Mouse (Mus musculus) spleen, postnatal 10 days (tissue): ENCODE data around the gene Fam167b.
A peak's percentile ranks its signal among the peaks of the same experiment; 100 is the strongest.

ENCODE experiments used
- DNase-seq, 2 experiments: peaks; one replicate each; pipeline ENCODE4 v3.0.0; 2021 to 2022; ENCODE audit warnings: low spot score in 2 of 2

The Fam167b gene

DNA sequence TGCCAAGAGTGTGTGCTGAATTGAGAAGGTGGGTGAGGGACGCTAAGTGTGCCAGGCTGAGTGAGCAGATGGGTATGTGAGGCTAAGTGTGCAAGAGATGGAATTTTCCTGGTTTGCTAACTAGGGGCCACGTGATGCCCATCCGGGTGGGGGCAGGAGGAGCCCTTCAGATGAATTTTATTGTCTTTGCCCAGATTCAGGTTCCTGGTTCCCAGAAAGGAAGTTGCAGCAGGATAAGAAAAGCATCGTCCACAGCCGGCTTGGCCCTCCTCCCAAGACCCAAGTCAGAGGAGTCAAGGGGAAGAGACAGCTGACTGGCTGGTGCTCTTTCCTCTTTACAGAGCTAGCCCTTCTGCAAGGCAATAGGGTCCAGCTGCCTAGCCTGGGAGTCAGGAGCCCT, at the start of gene Fam167b:
TSS of gene Fam167b (minus strand) at position 84 of the 400 bp plus-strand sequence.
- DNase-seq: no peak

DNA sequence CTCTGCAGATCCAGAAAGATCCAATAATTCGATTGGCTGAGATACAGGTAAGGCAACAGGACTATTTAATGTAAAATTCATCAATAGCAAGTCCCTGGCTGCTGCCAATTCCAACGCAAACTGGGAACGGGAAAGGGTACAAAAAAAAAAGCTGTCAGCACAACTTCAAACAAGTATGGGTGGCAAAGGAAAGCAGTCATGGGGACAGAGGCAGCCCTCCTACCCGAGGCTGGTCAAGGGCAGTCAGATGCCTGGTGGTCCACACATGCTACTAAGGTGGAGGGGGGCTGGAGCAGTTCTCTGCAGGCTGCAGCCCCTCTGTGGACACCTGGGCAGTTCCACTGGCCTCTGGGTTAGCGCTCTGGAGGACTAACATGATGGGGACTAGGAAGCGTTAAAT, 47.7 kb upstream of the Fam167b start:
- no peak for DNase-seq

DNA sequence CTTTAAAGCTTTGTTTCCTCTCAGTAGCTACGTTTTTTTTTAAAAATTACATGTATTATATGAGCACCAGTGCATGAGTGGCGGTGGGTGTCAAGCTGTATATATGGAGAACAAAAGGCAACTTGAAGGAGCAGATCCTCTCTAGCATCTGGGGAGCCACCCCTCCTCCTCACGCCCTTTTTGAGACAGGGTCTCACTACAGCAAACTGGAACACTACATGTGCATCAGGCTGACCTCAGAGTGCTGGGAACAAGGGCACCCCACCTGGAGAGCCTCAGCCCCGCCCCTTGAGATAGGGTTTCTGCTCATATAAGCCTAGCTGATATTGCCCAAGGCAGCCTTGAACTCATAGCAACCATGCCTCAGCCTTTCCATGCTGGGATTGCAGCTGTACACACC, 47.1 kb upstream of the Fam167b start:
- DNase-seq: no peak

DNA sequence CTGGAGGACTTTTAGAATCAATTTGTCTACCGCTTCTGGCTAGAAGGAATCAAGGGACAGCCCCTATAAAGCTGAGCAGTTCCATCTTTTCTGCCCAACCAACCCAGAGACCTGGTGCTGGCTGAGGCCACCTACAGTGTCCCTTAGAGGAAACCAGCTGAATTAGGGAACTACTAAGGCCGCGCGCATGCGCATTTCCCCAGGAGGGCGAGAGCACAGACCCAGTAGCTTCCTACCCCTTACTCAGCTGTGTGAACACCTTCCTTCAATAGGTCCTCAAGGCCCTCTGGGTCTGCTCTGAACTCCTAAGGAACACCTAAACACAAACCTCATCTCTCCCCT, 46.7 kb upstream of the Fam167b start:
- peak; percentile 47 to 82 for DNase-seq

DNA sequence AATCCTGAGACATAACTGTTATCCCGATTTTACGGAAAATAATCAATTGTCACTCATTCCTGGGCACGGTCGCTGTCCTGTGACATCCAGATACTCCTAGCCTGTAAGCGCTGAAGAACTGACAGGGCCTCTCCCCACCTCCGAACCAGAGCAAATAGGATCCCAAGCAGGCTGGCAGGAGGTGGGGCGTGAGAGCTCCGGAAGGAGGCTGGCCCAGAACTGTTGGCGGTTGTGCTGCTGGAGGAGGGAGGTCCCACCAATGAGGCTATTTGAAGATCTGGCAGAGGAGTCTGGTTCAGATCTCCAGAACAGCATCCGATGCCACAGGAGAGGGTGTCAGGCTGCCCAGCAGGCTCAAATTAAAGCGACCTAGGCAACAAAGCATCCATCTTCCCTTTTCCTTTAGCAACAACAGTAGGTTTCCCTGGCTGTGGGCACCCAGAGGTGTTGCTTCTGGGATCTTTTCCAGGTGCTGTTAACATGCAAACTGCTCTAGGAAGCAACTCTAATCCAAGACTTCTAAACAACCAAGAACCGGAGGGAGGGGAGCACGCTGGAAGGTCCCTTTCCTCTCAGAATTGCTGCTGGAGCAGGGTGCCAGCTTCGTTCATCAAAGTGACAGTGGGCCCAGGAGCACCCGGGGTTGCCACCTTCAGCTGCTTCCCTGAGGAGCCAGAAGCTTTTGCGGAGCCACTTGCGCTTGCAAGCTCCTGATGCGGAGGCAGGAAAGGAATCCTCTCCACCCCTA, 46.1 kb upstream of the Fam167b start:
- DNase-seq: peak; percentile 53 to 84

DNA sequence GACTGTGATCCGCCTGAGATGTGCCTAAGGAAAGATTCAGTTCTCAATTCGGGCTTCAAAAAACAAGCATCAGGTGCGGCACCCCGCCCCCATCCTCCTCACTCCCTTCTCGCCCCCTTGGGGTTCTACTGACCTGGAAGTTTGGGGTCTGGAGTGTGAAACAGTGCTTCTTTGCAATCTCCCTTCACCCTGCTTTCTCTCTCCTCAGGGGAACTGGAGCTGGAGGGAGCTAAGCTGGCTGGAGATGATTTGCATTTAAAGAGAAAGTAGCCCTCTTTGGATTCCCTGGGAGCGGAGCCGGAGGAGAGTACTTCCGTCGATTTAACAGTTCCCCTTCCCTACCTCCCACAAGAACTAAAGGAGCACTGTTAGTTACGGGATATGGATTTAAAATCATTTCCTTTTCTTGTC, 45.3 kb upstream of the Fam167b start, which contains the start of gene Ccdc28b:
TSS of gene Ccdc28b (minus strand) at position 267 of the 411 bp plus-strand sequence.
- DNase-seq: peak; percentile 45 to 46

DNA sequence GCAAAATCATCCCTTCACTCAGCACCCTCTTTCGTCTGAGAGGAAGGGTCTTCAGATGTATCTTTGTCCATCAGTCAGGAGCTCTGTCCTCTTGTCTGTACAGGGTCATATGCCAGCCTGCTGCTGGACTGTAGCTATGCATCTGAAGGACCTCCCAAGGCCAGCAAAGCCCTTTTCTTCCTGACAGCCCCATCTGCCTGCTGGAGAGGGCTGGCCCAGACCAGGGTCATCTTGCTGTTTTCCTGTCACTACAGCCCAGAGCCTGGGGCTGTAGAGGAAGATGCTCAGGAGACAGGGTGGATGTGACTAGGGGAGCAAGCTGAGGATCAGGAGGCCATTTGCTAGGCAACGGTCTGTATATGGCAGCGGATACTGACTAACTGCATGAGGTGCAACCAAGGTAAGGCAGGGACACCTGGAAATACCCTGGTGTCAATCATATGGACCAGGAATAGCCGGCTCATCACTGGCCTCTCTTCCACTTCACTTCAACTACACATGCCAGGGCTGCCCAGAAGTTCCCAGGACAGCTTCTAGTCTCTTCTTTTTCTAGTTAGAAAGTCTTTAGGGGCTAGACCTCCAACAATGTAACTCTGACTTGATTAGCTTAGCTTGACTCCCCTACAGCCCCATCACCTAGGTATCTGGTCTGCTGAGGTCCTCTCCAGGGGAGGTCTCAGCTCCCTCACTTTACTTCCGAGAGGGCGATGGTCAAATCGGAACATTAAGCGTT, 44.6 kb upstream of the Fam167b start:
- no peak for DNase-seq

DNA sequence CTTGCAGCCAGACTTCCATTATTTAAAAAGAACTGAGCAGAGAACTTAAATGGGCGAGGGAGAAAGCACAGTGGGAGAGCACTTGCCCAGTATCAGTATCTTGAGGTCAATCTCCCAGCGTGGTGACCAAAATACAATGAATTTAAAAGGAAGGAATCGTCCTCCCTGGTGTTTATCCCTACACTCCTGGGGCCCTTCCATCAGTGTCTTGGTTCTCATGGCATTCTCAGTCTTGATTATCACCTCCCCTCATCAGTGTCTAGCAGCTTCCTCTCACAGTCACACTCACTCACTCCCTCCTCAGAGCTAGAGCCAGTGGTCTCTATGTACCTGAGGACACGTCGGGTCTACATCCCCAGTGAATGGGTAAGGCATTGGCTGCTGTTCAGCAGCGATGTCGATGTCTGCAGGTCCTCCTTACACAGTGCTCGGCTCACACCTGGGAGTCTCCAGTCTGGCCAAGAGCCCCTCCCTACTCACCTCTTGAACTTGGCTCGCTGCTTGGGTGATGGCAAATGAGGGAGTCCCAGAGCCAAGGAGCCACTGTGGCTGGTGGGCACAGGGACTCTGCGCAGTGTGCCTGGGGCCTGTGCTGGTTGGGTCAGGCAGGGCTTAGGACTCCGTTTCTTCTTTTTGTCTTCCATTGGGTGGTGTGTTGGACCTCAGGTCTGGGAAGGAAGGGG, 43.9 kb upstream of the Fam167b start:
- DNase-seq: no peak

DNA sequence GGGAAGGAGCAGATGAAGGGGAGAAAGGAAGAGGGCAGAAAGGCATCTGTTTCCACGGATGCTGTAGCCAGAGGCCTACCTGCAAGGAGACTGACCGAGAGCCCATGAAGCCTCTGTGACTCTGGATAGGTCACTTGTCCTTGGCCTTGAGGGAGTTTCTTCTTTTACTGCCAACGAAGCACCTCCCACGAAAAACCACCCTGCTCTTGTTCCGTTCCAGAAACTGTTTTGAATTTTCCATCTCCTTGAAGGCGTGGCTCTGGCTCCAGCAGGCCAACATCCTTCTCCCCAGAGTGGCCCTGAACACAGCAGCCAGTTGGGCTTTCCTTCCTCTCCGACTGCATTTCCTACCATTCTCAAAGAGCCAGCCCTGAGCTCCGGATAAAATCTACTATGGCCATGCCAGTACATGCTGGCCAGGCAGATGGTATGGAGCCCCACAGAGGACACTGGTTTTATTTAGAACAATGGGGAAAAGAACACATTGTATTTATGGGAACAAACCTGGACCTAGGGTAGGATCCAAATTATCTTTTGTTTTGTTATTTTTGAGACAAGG, 43.0 kb upstream of the Fam167b start:
- DNase-seq: no peak

DNA sequence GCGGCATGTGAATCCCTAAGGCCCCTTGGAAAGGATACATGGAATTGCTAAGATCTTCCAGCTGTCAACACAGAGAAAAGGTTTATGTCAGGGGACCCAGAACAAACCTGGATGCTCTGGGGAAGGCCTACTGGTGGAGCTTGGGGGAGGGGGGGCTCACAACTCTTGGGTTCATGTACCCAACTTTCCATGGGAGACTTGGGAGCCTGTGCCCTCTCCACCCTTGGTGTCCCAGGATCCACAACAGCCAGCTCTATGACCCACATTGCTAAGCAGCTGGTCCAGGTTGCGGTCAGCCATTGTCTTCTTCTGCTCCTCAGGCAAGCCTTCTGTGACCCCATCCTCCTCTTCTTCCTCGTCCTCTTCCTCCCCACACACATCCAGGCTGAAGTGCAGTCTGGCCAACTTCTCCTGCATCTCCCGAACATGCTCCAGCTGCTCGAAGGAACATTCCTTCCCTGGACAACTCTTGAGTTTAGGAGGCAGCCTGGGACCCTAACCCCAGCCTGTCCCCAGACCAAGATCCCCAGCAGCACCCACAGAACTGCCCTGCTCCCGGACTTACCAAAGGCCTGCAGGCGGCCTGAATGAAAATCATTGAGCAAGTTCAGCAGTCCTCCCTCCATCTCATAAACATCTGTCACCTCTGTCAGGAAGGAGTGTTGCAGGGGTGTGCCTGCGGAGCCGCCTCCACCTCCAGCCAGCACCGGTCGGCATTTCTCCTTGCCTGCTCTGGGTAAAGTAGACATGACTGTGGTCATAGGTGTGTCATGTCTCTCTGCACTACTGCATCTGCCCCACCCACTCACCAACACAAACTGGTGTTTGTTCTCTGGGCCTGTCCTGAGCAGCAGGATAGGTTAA, 42.3 kb upstream of the Fam167b start:
- DNase-seq: no peak

DNA sequence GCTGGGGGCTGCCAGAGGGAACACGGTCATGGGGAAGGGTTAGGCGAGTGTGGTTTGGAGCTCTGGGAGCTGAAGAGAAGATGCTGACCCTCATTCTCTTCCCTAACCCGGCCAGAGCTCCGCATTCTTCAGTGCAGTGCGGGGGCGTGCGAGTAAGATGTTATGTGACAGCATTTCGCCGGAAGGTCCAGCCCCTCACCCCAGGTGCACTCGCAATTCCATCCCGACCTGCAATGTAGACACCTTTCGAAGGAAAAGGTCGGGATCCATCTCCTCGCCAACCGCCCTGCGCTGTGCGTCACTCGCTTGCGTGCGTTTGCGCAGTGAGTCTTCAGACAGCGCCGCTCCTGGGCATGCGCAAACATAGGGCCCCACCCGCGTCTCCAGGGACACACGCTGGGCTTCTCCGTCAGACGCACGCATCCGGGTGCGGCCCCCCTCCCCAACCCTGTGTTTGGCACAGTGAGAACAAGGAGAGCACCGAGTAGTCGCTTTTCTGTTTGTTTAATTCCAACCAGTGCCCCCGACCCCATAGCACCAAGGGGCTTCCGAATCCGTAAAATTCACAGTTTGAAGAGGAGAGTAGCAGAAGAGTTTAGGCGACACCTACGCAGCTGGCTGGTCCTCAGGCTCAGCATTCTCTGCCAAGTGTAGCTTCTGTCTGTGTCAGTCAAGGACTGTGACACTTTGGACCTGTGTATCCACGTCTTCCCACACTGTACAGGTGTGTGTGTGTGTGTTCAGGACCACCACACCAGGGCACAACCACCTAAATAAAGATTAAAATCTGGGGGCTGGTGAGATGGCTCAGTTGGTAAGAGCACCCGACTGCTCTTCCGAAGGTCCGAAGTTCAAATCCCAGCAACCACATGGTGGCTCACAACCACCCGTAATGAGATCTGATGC, 40.7 kb upstream of the Fam167b start, which contains the start of gene Iqcc:
TSS of gene Iqcc (minus strand) at position 314 of the 906 bp plus-strand sequence.
- peak; percentile 83 to 95 for DNase-seq

DNA sequence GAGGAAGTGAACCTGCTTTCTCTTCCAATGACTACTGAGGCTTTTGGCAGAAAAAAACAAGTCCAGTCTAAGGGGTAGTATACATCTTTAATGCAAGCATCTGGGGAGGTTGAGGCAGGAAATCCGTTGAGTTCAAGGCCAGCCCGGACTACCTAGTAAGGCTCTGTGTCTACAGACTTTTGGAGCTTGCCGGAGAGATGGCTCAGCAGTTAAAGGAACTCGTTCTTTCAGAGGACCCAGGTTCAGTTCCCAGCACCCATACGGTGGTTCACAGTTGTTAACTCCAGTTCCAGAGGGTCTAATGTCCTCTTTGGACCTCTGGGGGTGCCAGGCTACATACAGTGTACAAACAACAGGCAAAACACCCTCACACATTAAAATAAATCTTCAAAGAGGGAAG, 39.7 kb upstream of the Fam167b start:
- DNase-seq: no peak

DNA sequence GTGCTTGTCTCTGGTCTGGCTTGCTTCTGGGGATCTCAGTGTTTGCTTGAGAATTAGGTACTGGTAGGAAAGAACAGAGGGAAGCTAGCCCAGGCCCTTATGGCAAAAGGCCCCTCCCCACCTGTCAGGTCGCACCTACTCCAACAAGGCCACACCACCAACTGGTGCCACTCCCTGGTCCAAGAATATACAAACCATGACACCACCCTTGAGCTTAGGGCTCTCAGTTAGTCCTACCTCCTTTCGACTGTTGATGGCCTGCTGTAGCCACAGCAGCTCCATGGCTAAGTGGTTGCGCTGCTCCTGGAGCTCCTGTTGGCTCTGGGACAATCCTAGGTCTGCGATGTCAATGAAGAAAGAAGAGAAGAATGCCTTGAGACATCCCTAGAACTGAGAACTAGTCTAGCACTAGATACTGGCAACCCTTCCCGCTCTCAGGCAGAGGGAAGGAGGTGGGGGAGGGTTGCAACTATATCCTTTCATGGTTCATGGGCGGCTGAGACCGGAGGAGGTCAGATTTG, 38.8 kb upstream of the Fam167b start:
- DNase-seq: no peak

DNA sequence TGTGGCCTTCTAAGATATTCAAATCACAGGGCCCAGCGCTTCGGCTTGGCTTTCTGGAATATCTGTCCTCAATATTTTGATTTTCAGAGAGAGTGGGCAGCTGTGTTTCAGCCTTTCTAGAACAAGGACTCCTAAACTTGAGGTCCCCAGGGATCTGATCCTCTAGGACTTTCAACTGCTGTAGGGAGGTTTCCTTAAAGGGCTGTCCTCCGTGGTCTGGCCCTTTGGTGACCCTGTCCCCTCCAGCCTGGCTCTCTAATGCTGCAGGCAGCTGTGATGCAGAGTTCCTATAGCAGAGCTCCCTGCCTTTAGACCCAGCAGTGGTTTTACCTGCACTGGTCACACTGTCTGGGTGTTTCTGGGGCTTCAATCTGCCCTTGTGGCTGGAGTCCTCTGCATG, 38.3 kb upstream of the Fam167b start:
- no peak for DNase-seq

DNA sequence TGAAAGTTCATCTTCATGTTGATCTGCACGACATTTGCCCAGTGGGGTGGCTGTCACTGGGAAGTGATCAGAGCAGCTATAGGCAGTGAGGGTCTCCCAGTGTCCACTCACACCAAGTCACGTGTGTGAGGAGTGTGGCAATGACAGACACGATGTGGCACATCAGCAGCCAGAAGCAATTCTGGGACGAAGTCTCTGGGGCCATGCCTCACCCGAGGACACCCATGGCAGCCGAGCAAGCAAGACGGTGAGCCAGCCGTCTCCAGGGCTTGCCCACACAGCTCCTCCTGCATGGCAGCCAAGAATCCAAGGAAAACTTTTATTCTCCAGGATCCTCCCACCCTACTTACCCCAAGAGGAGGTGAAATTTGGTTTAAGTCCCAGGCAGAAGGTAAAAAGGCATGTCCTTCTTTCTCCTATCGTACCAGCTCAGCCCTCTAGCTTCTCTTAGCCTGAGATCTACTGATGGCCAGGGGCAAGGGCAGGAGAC, 37.5 kb upstream of the Fam167b start:
- no peak for DNase-seq

DNA sequence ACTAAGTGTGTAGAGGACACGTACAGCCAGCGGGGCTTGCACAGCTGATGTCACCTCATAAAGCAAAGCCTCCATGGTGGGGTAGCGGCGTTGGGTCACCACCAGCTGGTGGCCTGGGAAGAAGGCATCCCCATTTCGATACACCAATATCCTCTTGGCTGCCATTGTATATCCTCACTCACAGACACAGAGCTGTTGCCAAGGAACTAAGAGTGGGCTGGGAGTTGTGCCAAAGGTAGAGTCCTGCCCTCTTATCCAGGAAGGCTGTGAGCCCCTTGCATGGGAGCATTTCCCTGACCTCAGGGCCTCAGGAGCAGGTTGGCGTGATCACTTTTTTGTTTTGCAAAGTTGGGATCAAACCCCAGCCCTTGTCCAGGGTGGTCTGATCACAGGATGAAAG, 35.7 kb upstream of the Fam167b start, which contains the start of gene Dcdc2b:
TSS of gene Dcdc2b (minus strand) at position 165 of the 400 bp plus-strand sequence.
- DNase-seq: no peak

DNA sequence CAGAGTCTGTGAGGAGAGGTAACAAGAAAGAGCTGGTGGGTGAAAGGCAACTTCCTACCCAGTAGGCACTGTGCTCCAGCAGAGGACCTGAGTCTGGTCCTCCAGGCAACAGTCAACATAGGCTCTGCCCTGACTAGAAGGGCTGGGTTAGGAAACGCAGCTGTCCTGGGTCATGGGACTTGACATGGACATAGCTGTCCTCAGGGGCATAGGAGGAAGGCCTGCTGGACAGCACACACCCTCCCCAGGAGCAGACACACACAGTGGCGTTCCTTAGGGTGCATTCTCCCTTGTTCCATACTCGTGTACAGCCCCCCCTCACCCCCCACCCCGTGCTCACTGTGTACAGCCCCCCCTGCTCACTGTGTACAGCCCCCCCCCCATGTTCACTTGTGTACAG, 32.1 kb upstream of the Fam167b start:
- DNase-seq: no peak

DNA sequence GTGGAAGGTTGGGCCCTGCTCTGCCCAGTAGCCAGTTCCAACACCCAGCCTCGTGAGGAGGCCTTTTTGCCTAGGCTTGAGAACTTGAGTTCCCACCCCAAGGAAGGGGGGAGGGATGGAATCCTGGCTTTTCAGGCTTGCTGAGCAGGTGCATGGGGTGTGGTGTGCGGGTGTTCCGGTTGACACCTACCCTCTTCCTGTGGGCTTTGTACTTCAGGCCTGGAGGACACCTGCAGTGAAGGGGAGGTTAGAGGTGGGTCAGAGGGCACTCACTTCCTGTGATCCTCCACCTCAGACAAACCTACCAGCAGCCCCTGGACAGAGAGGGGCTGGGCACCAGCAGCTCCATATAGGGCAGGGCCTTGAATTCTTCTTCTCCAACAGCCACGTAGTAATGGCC, 31.7 kb upstream of the Fam167b start:
- no peak for DNase-seq

DNA sequence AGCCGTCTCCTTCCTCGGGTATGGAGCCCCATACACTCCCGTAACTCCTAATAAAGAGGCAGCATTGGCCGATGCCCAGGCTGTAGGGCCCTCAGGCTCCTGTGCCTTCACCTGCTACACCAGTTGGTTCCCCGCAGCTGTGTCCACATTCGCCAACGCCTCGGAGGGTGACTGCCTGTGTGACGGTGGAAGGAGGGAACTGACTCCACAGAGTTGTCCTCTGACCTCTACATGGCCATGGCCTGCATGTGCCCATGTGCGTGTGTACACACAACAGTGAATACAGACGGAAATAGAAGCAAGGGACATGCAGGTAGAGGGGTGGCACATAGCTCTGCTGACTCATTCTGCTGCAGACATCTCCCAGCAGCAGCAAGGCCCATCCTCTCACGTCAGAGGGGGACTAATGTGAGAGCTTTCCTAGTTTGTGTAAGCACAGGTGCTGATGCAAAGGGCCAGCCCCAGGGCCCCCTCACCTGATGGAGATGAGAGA, 30.8 kb upstream of the Fam167b start:
- no peak for DNase-seq
